Mouse (Mus musculus) c-Kit-positive CD71-positive TER-119-positive erythroid progenitor cells, embryonic 14.5 days (primary cell): Measurements from ENCODE around the gene Islr.

ENCODE experiments used
- DNase-seq: peaks from one replicate; pipeline ENCODE4 v3.0.0-alpha.2; 2013; ENCODE audit warnings: low spot score

Gene Islr

GRCm38 (mm10) chr9:58196610-58197567, 7.2 kb downstream of the Islr start:
- DNase-seq = no peak

GRCm38 (mm10) chr9:58196141-58196540, 8.0 kb downstream of the Islr start:
- DNase-seq = no peak

- DNase-seq = no peak
Observed at GRCm38 (mm10) chr9:58195671-58196070, 8.4 kb downstream of the Islr start.

- DNase-seq = no peak
Observed at GRCm38 (mm10) chr9:58194222-58194621, 9.9 kb downstream of the Islr start.

GRCm38 (mm10) chr9:58184456-58184855, 19.6 kb downstream of the Islr start:
- DNase-seq = no peak

GRCm38 (mm10) chr9:58179390-58179789, 24.7 kb downstream of the Islr start:
- no peak for DNase-seq

- no peak for DNase-seq
Observed at GRCm38 (mm10) chr9:58177165-58177564, 26.9 kb downstream of the Islr start.

- DNase-seq = no peak
Observed at GRCm38 (mm10) chr9:58175745-58176487, 28.2 kb downstream of the Islr start.

GRCm38 (mm10) chr9:58174818-58175251, 29.3 kb downstream of the Islr start:
- no peak for DNase-seq

GRCm38 (mm10) chr9:58172863-58173262, 31.2 kb downstream of the Islr start:
- no peak for DNase-seq

GRCm38 (mm10) chr9:58169426-58169825, 34.7 kb downstream of the Islr start:
- DNase-seq = no peak

- no peak for DNase-seq
Observed at GRCm38 (mm10) chr9:58168880-58169279, 35.2 kb downstream of the Islr start.

- DNase-seq = no peak
Observed at GRCm38 (mm10) chr9:58165779-58166178, 38.3 kb downstream of the Islr start.

GRCm38 (mm10) chr9:58163146-58163545, 41.0 kb downstream of the Islr start:
- no peak for DNase-seq

- DNase-seq = no peak
Observed at GRCm38 (mm10) chr9:58162173-58162572, 41.9 kb downstream of the Islr start.

- no peak for DNase-seq
Observed at GRCm38 (mm10) chr9:58160315-58160714, 43.8 kb downstream of the Islr start.

- DNase-seq = no peak
Observed at GRCm38 (mm10) chr9:58159855-58160254, 44.3 kb downstream of the Islr start.

GRCm38 (mm10) chr9:58158541-58159311, 45.4 kb downstream of the Islr start:
- no peak for DNase-seq

- no peak for DNase-seq
Observed at GRCm38 (mm10) chr9:58157838-58158237, 46.3 kb downstream of the Islr start.

- DNase-seq = no peak
Observed at GRCm38 (mm10) chr9:58156819-58157560, 47.1 kb downstream of the Islr start.

GRCm38 (mm10) chr9:58155366-58155765, 48.7 kb downstream of the Islr start:
- no peak for DNase-seq
